ENCODE assay signal across 7 mouse cellular contexts in the genomic region with DNA sequence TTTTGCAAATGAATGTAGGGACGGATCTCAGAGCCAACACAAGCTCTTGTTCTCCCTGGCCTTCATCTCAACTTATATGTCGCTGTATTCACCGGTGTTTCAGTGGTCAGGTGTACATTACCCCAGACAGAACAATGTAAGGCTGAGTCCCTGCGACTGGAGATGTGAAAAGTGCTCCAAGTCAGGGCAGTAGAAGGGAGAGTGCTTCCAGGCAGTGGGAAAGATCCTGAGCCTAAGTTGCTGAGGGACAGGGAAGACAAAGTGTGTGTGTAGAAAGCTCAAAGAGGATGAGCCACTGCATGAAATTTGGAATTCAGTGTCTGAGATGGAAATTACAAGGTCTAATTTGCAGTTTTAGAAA. TPM values are rescaled to one million over a fixed set of nuclear protein-coding genes. Genes with fewer than 3 reads are reported as not detected.
DNase-seq lines count a peak whose midpoint lies in the region; ATAC-seq and TF ChIP-seq lines count a peak whose summit lies in the region.

No protein-coding gene starts in this region.

- H3K36me3 ChIP-seq in lung, postnatal 0 days (ENCODE audit: insufficient read depth, low read length), result no peaks in the 10 kb centered on the region
- no peaks in the 10 kb centered on the region for H3K36me3 ChIP-seq in forebrain, embryonic 12.5 days (replicated peaks)
- no peaks in the 10 kb centered on the region for H3K36me3 ChIP-seq in limb, embryonic 13.5 days
- no peaks in the 10 kb centered on the region for H3K36me3 ChIP-seq in stomach, embryonic 14.5 days (ENCODE audit: control insufficient read depth, insufficient read depth, low read length)

- H3K9ac ChIP-seq in lung, postnatal 0 days (replicated peaks; ENCODE audit: low read depth), result peak overlapping the region; percentile 32; the same call in 1 of the 2 replicates
- H3K9ac ChIP-seq in forebrain, embryonic 12.5 days, result peak overlapping the region; percentile 82
- H3K9ac ChIP-seq in limb, embryonic 13.5 days, result peak overlapping the region; percentile 87
- peak overlapping the region; percentile 41 for H3K9ac ChIP-seq in stomach, embryonic 14.5 days (replicated peaks; ENCODE audit: low read depth, low read length)

- peak overlapping the region; percentile 98 for H3K4me3 ChIP-seq in lung, postnatal 0 days (ENCODE audit: low read depth, low read length)
- peak overlapping the region; percentile 89 for H3K4me3 ChIP-seq in forebrain, embryonic 12.5 days (replicated peaks)
- H3K4me3 ChIP-seq in limb, embryonic 13.5 days, result peak overlapping the region; percentile 88
- peak overlapping the region; percentile 94 for H3K4me3 ChIP-seq in stomach, embryonic 14.5 days (ENCODE audit: low read depth, low read length)

- no peak for ATAC-seq in lung, postnatal 0 days
- ATAC-seq in forebrain, embryonic 12.5 days (ENCODE audit: low FRiP score), result no peak
- ATAC-seq in limb, embryonic 13.5 days (ENCODE audit: low FRiP score, low read depth), result no peak
- no peak for ATAC-seq in stomach, embryonic 14.5 days (ENCODE audit: insufficient number of reproducible peaks, insufficient read depth, low FRiP score, low read depth)
- ATAC-seq in inflammation-experienced regulatory T-cells, adult 6 months, result no peak

- no peak for DNase-seq in lung, postnatal 0 days (ENCODE audit: low spot score)
- no peak for DNase-seq in lung, postnatal 25 days (ENCODE audit: low spot score)
- DNase-seq in layer of hippocampus, adult 18-20 months (ENCODE audit: low spot score in 2 of 2), result no peak

- no peak for TF ChIP-seq EP300 in lung, postnatal 0 days (IDR thresholded peaks at IDR 0.05)

- TF ChIP-seq CTCF in lung, postnatal 0 days (IDR thresholded peaks at IDR 0.05), result no peak

- no peaks in the 10 kb centered on the region for H3K9me3 ChIP-seq in lung, postnatal 0 days (ENCODE audit: low read length)
- no peaks in the 10 kb centered on the region for H3K9me3 ChIP-seq in forebrain, embryonic 12.5 days
- H3K9me3 ChIP-seq in limb, embryonic 13.5 days, result no peaks in the 10 kb centered on the region
- H3K9me3 ChIP-seq in stomach, embryonic 14.5 days (ENCODE audit: control insufficient read depth, low read depth, low read length), result no peaks in the 10 kb centered on the region

- H3K27me3 ChIP-seq in lung, postnatal 0 days (replicated peaks; ENCODE audit: insufficient read depth, low read length), result no peaks in the 10 kb centered on the region
- 0 out of 2 replicates have a peak, but pooled peaks cover 9% of the 10 kb centered on the region for H3K27me3 ChIP-seq in forebrain, embryonic 12.5 days
- H3K27me3 ChIP-seq in limb, embryonic 13.5 days, result no peaks in the 10 kb centered on the region
- H3K27me3 ChIP-seq in stomach, embryonic 14.5 days (ENCODE audit: control insufficient read depth, insufficient read depth, low read length), result no peaks in the 10 kb centered on the region

- H3K4me1 ChIP-seq in lung, postnatal 0 days (ENCODE audit: insufficient read depth, low read depth, low read length), result peaks cover 4% of the 10 kb centered on the region; the same call in 1 of the 2 replicates
- peaks cover 18% of the 10 kb centered on the region for H3K4me1 ChIP-seq in forebrain, embryonic 12.5 days
- H3K4me1 ChIP-seq in limb, embryonic 13.5 days, result peaks cover 15% of the 10 kb centered on the region
- H3K4me1 ChIP-seq in stomach, embryonic 14.5 days (ENCODE audit: control insufficient read depth, insufficient read depth, low read length), result no peaks in the 10 kb centered on the region

- H3K27ac ChIP-seq in lung, postnatal 0 days (ENCODE audit: low read length), result peak overlapping the region; percentile 95
- H3K27ac ChIP-seq in forebrain, embryonic 12.5 days, result no peak overlapping the region
- no peak overlapping the region; the same call in 1 of the 2 replicates for H3K27ac ChIP-seq in limb, embryonic 13.5 days
- H3K27ac ChIP-seq in stomach, embryonic 14.5 days (ENCODE audit: low read length), result no peak overlapping the region

- WGBS in lung, postnatal 0 days, result 3% methylated on average over 4 of the region's 4 CpGs
- WGBS in forebrain, embryonic 12.5 days, result 2% methylated on average over 4 of the region's 4 CpGs
- WGBS in limb, embryonic 13.5 days, result 3% methylated on average over 4 of the region's 4 CpGs
- WGBS in stomach, embryonic 14.5 days, result 2% methylated on average over 4 of the region's 4 CpGs

- H3K4me2 ChIP-seq in lung, postnatal 0 days (replicated peaks; ENCODE audit: low read depth, low read length), result peak overlapping the region; percentile 54
- peak overlapping the region; percentile 81 for H3K4me2 ChIP-seq in forebrain, embryonic 12.5 days
- H3K4me2 ChIP-seq in limb, embryonic 13.5 days (replicated peaks), result peak overlapping the region; percentile 88
- H3K4me2 ChIP-seq in stomach, embryonic 14.5 days (replicated peaks; ENCODE audit: low read depth, low read length), result peak overlapping the region; percentile 90

RNA-seq across cellular contexts. Expression of a gene that starts 0.7 kb away (rescaled TPM):
- polyA plus RNA-seq in lung, postnatal 0 days (2015; fragmentation: Nextera tagmentation; extraction: Ambion mirVana), result 52.4 and 58.3 TPM in 2 replicates
- polyA plus RNA-seq in forebrain, embryonic 12.5 days (2016; fragmentation: Nextera tagmentation; extraction: Ambion mirVana), result 91.5 and 106 TPM in 2 replicates
- 91.8 and 99.0 TPM in 2 replicates for polyA plus RNA-seq in limb, embryonic 13.5 days (2015; fragmentation: Nextera tagmentation; extraction: Ambion mirVana)
- 113 and 116 TPM in 2 replicates for polyA plus RNA-seq in stomach, embryonic 14.5 days (2014; fragmentation: Nextera tagmentation; extraction: Ambion mirVana)
- total RNA-seq in layer of hippocampus, adult 18-20 months (2021), result 10 to 100 TPM; 59.9 to 62.2 TPM
- 100 to 1,000 TPM; 244 to 341 (median 268) TPM for polyA plus RNA-seq in inflammation-experienced regulatory T-cells, adult 6 months (2017; shearing (Covaris generic))

RNA-seq across cellular contexts. Expression of a gene that starts 26.3 kb away (rescaled TPM):
- 64.3 and 70.1 TPM in 2 replicates for polyA plus RNA-seq in lung, postnatal 0 days (2015; fragmentation: Nextera tagmentation; extraction: Ambion mirVana)
- polyA plus RNA-seq in forebrain, embryonic 12.5 days (2016; fragmentation: Nextera tagmentation; extraction: Ambion mirVana), result 220 and 228 TPM in 2 replicates
- polyA plus RNA-seq in limb, embryonic 13.5 days (2015; fragmentation: Nextera tagmentation; extraction: Ambion mirVana), result 193 and 195 TPM in 2 replicates
- 181 and 183 TPM in 2 replicates for polyA plus RNA-seq in stomach, embryonic 14.5 days (2014; fragmentation: Nextera tagmentation; extraction: Ambion mirVana)
- 10 to 100 TPM; 52.0 to 55.9 TPM for total RNA-seq in layer of hippocampus, adult 18-20 months (2021)
- polyA plus RNA-seq in inflammation-experienced regulatory T-cells, adult 6 months (2017; shearing (Covaris generic)), result 100 to 1,000 TPM; 169 to 217 (median 194) TPM

RNA-seq across cellular contexts. Expression of a gene that starts 42.4 kb away (rescaled TPM):
- 27.5 and 29.2 TPM in 2 replicates for polyA plus RNA-seq in lung, postnatal 0 days (2015; fragmentation: Nextera tagmentation; extraction: Ambion mirVana)
- 28.3 and 30.9 TPM in 2 replicates for polyA plus RNA-seq in forebrain, embryonic 12.5 days (2016; fragmentation: Nextera tagmentation; extraction: Ambion mirVana)
- polyA plus RNA-seq in limb, embryonic 13.5 days (2015; fragmentation: Nextera tagmentation; extraction: Ambion mirVana), result 35.5 and 39.8 TPM in 2 replicates
- polyA plus RNA-seq in stomach, embryonic 14.5 days (2014; fragmentation: Nextera tagmentation; extraction: Ambion mirVana), result 35.1 and 36.1 TPM in 2 replicates
- 10 to 100 TPM; 26.4 to 28.5 TPM for total RNA-seq in layer of hippocampus, adult 18-20 months (2021)
- polyA plus RNA-seq in inflammation-experienced regulatory T-cells, adult 6 months (2017; shearing (Covaris generic)), result 10 to 100 TPM in 1 of 3 experiments, 1 to 10 TPM in 2; 6.2 to 12.3 (median 9.7) TPM

Comparison
In these comparisons a context has a peak if more than half of its experiments do, and no peak if none do; other contexts are left out.
1. H3K9ac ChIP-seq: peak in every context shown above with its lines; median percentile 87 in limb, embryonic 13.5 days; 82 in forebrain, embryonic 12.5 days; 41 in stomach, embryonic 14.5 days; 32 in lung, postnatal 0 days.